ENCODE assay signal across 13 mouse cellular contexts in genomic region chrX:41644954-41645353, GRCm38 (mm10).
"Had no signal": no experiment of that assay in that cellular context is flagged by ENCODE, and none has a peak within 500 bp of the region (broad histone marks: within the 10 kb centered on the region; RNA-seq: fewer than 3 reads in every experiment).

No protein-coding gene starts in this region.

- H3K36me3 ChIP-seq: limb, embryonic 12.5 days; limb, embryonic 15.5 days; liver, embryonic 15.5 days had no signal

- H3K9me3 ChIP-seq: limb, embryonic 12.5 days; limb, embryonic 15.5 days; liver, embryonic 15.5 days had no signal

- H3K9ac ChIP-seq: limb, embryonic 12.5 days; limb, embryonic 15.5 days; liver, embryonic 15.5 days had no signal

- H3K4me2 ChIP-seq: limb, embryonic 12.5 days; limb, embryonic 15.5 days; liver, embryonic 11.5 days; liver, embryonic 15.5 days; midbrain, embryonic 11.5 days had no signal

- DNase-seq: kidney, postnatal 25 days; left cerebral cortex, postnatal 4 days; lung, adult 2 months; lung, postnatal 14 days; lung, postnatal 4 days; midbrain, embryonic 14.5 days; thymus, postnatal 25 days had no signal

- H3K4me3 ChIP-seq: limb, embryonic 12.5 days; limb, embryonic 15.5 days; liver, embryonic 15.5 days had no signal

- H3K4me1 ChIP-seq: limb, embryonic 12.5 days; limb, embryonic 15.5 days; liver, embryonic 15.5 days had no signal

- H3K27me3 ChIP-seq: limb, embryonic 12.5 days; limb, embryonic 15.5 days; liver, embryonic 15.5 days had no signal

- H3K27ac ChIP-seq: kidney, postnatal 0 days; limb, embryonic 12.5 days; limb, embryonic 15.5 days; liver, embryonic 15.5 days had no signal
